Mouse (Mus musculus) testis, postnatal 14 days (tissue): Measurements from ENCODE around the gene Pigm.

Source experiments
- DNase-seq: peaks from one replicate; pipeline ENCODE4 v3.0.0; 2021; ENCODE audit warnings: low spot score

Gene Pigm

DNA sequence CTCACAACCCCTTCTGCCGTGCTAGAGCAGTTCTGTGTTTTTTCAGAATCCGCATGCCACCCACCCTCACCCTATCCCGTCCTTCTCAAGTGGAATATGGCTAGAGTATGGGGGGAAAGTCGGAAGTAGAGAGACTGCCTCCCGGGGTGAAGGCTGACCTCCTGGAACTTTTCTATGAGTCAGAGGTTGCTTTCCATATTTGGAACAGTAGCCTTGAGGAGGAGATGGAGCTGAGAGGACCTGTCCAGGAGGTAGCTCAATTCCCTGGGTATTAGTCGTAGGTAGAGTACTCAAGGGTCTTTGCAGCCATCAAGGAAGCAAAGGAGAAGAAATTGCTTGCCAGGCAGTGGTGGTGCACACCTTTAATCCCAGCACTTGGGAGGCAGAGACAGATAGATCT, 24.3 kb upstream of the Pigm start:
- no peak for DNase-seq

GRCm38 (mm10) chr1:172352453-172352852, 23.9 kb upstream of the Pigm start:
- DNase-seq = no peak

DNA sequence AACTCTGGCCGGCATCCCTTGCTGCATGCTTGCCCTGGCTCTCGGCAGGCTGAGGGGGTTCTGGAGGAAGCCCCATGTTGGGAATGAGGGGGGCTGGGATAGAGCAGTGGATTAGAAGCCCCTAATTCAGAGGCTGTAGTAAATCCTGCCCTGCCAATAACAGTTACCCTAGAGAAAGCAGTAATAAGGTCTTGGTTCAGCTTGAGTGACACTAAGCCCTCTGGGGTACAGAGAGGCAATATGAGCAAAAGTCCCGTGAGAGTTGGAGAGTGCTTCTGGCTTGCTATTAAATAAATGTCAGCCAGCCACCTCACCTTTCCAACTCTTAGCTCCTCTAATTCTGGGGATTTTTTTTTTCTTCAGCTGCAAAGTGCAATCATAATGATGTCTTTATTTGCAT, 21.0 kb upstream of the Pigm start:
- DNase-seq = no peak

DNA sequence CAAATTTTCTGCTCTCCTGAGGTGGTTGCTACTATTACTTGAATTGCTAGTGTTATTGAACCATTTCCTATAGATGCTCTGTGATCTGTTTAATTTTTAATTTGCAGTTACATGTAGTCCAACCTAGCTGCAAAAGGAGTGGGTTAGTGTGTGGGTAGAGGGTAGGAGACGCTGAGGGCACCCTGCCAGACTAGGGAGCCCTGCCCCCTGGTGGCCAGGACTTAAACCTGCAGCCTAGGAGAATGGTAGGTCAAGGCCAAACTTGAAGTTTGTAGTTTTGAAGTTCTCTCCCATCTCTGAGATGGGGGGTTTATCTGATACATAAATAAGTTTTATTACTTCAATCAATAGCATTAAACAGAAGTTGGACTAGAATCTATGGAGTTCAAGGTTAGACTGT, 18.8 kb upstream of the Pigm start:
- no peak for DNase-seq

- peak; percentile 52 for DNase-seq
Observed at GRCm38 (mm10) chr1:172358341-172358740, 18.0 kb upstream of the Pigm start.

DNA sequence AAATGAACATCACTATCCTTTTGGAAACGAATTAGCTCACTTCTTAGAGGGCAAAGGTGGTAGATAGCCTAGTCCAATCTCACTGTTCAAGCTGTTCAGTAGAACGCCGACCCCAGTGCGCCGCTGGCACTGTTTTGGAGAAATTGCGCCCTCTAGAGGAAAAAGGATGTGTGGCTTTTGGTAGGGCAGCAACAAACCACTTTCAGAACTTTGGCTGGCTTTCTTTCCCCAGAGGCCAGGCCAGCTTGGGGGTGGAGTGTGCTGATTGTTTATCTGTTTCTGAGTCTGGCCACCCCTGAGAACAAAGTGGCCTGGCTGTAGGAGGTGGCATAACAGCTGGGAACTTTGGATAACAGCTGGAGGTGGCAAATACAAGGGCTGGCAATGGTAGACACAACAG, 11.7 kb upstream of the Pigm start:
- peak; percentile 70 for DNase-seq

- DNase-seq = no peak
Observed at GRCm38 (mm10) chr1:172368768-172369418, 7.5 kb upstream of the Pigm start.

DNA sequence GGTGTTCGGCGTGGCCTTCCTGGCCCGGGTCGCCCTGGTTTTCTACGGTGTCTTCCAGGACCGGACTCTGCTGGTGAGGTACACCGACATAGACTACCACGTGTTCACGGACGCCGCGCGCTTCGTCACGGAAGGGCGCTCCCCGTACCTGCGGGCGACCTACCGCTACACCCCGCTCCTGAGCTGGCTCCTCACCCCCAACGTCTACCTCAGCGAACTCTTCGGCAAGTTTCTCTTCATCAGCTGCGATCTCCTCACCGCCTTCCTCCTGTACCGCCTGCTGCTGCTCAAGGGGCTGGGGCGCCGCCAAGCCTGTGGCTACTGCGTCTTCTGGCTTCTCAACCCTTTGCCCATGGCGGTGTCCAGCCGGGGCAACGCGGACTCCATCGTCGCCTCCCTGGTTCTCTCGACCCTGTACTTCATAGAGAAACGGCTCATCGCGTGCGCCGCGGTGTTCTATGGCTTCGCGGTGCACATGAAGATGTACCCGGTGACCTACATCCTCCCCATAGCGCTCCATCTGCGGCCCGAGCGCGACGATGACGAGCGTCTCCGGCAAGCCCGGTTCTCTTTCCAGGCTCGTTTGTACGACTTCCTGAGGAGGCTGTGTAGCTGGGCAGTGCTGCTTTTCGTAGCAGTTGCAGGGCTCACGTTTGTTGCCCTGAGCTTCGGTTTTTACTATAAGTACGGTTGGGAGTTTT, 562 bp downstream of the Pigm start:
- DNase-seq = no peak

- no peak for DNase-seq
Observed at GRCm38 (mm10) chr1:172380066-172380465, 3.7 kb downstream of the Pigm start.

- DNase-seq = no peak
Observed at GRCm38 (mm10) chr1:172382090-172382489, 5.7 kb downstream of the Pigm start.

- DNase-seq = no peak
Observed at GRCm38 (mm10) chr1:172387246-172387645, 10.9 kb downstream of the Pigm start.

GRCm38 (mm10) chr1:172390769-172391168, 14.4 kb downstream of the Pigm start:
- no peak for DNase-seq

DNA sequence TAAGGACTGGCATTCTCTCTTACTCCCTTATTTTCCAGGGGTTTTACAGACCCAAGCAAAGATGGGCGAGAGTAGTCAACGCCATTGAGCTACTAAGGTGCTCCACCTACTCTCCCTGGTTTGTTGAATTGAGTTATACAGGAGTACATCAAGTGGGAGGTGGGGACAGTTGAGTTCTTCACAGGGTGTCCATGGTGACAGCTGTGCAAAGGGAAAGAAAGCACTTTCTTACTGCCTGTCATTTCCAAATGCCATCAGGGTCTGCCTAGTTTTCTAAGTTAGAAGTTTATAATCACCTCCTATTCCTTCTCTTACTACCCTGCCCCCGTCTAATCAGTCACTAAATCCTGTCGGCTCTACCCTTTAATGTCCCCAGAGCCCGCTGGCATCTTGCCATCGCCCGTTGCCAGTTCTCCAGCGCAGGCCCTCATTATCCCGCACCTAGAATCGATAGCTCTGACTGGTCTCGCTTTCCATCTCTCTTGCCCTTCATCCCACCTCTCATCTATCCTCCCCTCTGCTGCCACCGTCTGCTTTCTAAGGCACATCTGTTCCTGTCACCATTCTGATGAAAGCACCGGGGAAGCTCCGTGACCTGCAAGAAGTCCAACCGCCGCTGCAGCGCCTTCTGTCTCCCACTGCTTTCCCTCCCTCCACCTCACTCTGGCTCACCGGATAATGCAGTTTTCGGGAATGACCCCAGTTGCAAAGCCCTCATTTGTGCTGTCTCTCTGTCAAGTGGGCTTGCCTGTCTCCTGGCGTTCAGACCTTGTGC, 15.6 kb downstream of the Pigm start:
- no peak for DNase-seq

GRCm38 (mm10) chr1:172392643-172393170, 16.4 kb downstream of the Pigm start:
- no peak for DNase-seq

DNA sequence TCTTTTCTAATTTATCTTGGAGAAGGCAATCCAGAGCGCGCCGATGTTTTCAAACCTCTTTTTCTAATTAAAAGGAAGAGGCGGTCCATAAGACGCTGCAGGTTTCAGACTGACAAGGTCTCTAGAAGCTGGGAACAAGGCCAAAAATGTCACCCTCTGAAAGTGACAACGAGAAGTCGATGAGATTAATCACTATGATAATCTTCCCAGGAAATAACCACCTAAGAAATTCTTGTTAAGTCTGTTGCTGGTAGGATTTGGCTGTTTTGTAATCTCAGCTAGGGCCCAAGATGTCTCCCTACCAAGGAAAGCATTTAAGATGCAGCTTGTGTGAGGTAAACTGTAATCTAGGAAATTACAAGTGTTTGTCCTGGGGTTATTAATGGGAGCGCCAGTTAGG, 17.4 kb downstream of the Pigm start:
- no peak for DNase-seq

- no peak for DNase-seq
Observed at GRCm38 (mm10) chr1:172396996-172397752, 20.8 kb downstream of the Pigm start.

- no peak for DNase-seq
Observed at GRCm38 (mm10) chr1:172406077-172406706, 29.8 kb downstream of the Pigm start.

GRCm38 (mm10) chr1:172408996-172409395, 32.6 kb downstream of the Pigm start:
- no peak for DNase-seq

GRCm38 (mm10) chr1:172409431-172409830, 33.1 kb downstream of the Pigm start:
- DNase-seq = no peak

DNA sequence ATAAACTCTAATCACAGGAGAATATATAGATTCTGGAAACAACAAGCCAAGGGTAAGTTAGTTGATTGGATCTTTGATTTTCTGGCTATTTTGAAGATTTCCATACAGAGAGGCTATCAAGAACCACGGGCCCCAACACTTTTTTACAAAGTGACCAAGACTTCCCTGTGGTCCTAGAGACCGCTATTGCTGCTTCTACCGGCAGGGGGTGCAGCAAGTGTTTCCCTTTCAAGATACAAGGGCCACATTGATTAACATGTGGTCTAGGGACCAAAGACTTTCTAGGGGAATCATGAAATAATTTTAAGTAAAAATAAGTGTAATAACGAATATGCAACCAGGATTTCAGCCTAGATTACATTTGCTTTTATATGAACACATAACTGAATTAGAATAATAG, 34.5 kb downstream of the Pigm start:
- no peak for DNase-seq

DNA sequence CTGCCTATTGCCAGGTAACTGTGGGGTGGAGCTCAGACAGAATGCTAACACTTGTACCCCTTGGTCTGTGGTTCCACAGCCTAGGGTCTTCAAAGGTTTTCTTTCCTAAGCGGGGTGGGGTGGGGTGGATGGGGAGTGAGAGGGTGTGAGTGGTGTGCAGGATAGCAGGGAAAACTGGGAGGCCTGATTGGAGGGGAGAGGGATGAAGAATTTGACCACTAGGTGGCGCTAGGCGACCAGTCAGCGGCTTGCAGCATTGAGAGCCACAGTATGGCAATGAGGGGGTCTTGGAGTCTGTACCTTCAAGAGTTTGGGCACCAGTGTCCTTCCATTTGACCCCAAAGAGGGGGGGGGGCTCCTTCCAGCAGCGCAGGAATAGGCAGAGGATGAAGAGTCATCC, 35.9 kb downstream of the Pigm start:
- peak; percentile 68 for DNase-seq
